Mouse (Mus musculus): ENCODE data around the gene Uaca. TPM values are rescaled to one million over a fixed set of nuclear protein-coding genes. Genes with fewer than 3 reads are reported as not detected.

The Uaca gene
- total RNA-seq, 1 experiment from 2014 or later = 3.6 TPM

DNA sequence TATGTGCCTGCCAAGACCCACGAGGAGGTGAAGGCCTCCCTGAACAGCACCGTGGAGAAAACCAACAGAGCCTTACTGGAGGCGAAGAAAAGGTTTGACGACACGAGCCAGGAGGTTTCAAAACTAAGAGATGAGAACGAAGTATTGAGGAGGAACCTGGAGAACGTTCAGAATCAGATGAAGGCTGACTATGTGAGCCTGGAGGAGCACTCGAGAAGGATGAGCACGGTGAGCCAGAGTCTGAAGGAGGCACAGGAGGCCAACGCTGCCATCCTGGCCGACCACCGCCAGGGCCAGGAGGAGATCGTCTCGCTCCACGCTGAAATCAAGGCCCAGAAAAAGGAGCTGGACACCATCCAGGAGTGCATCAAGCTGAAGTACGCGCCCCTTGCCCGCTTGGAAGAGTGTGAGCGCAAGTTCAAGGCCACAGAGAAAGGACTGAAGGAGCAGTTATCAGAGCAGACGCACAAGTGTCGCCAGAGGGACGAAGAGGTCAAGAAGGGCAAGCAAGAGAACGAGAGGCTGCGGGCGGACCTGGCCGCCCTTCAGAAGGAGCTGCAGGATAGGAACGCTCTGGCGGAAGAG, 76.7 kb downstream of the Uaca start:
- no peak for ATAC-seq (ENCODE audit: extremely low read depth, insufficient number of reproducible peaks, low FRiP score, poor library complexity, severe bottlenecking)

DNA sequence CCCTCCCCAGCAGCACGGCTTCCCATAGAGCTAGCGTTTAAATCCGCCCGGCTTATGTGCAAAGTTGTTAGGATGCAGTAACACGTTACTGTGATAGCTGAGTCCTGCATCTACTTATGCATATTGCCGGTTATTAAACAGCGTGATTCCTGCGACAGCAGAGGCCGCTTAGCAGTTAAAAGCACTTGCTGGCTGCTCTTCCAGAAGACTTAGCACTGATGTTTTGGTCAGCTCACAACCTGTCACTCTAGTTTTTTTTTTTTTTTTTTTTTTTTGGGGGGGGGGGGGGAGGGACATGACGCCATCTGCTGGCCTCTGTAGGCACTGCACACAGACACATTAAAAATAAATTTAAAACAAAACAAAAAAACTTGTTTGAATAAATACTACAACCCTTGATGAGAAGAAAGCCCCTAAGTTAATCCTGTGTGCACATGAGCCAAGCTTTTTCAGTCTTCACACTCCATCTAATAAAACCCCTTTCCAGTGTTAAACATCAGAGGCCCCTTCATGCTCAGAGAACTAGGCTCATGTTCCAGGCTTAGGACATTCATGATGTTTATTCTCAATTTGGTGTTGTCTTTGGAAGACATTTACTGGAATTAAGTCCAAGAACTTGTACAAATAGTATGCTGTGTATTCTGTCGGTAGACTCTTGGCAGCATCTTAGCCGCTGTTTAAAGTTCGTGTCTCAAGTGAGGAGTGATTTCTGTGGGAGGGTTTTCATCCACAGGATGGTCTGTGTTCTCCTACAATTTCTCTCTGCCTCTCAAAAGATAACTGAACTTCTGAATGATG, 79.1 kb downstream of the Uaca start:
- ATAC-seq (ENCODE audit: extremely low read depth, insufficient number of reproducible peaks, low FRiP score, poor library complexity, severe bottlenecking) = no peak

DNA sequence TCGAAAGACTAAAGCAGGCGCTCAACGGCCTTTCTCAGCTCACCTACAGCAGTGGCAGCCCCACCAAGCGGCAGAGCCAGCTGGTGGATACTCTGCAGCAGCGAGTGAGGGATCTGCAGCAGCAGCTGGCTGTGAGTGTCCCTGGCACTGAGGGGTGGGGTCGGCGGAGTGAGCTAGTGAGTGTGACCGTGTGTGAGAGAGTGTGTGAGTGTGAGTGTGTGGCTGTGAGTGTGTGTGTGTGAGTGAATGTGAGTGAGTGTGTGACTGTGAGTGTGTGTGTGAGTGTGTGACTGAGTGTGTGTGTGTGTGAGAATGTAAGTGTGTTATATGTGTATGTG, 79.7 kb downstream of the Uaca start:
- no peak for ATAC-seq (ENCODE audit: extremely low read depth, insufficient number of reproducible peaks, low FRiP score, poor library complexity, severe bottlenecking)

DNA sequence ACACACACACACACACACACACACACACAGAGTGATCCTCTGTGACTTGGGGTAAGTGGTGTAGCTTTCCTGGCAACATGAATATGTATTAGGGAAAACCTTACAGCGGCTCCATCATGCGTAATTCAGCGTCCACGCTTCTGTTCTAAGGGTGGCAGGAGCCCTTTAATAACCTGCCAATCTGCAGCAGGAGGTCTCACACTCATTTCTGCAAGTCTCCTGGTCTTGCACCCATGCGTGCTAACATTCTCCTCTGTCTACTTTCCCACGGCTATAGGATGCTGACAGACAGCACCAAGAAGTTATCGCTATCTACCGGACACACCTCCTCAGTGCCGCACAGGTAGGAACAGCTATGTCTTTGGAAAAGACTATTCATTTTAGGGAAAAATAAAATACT, 81.7 kb downstream of the Uaca start:
- no peak for ATAC-seq (ENCODE audit: extremely low read depth, insufficient number of reproducible peaks, low FRiP score, poor library complexity, severe bottlenecking)

DNA sequence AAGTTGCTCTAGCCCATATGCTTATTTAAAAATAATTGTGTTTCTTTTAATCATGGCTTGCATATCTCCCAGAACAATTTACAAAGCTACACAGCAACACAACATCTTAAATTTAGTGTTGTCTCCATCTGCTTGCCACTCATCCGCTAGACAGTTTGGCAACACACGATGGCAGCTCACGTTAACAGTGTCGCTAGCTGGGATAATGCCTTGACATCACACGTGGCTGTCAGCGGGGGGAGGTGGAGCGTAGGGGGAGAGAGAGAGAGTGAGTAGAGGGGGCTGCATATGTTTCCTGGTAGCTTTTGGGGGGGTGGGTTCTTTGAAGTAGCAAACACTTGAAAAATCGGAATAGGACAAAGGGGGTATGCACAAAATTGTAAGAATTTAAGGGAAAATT, 82.2 kb downstream of the Uaca start:
- no peak for ATAC-seq (ENCODE audit: extremely low read depth, insufficient number of reproducible peaks, low FRiP score, poor library complexity, severe bottlenecking)

DNA sequence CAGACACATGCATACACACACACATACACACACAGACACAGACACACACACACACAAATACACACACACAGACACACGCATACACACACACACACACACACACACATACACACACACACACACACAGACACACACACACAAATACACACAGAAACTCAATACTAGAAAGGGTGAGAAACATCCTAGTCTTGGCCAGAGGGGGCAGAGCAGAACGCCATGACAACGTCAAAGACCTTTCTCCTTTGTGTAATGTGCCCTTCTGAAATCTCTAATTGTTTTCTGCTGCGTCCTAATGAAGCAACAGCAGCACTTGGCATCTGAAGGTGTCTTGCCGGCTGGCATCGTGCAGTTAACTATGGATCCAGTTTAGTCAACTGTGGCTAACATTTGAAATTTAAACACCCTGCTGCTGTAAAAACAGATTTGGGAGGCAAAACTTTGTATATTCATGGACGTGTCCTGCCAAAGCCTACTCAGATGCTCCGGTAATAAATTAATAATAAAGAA, 83.8 kb downstream of the Uaca start:
- no peak for ATAC-seq (ENCODE audit: extremely low read depth, insufficient number of reproducible peaks, low FRiP score, poor library complexity, severe bottlenecking)

DNA sequence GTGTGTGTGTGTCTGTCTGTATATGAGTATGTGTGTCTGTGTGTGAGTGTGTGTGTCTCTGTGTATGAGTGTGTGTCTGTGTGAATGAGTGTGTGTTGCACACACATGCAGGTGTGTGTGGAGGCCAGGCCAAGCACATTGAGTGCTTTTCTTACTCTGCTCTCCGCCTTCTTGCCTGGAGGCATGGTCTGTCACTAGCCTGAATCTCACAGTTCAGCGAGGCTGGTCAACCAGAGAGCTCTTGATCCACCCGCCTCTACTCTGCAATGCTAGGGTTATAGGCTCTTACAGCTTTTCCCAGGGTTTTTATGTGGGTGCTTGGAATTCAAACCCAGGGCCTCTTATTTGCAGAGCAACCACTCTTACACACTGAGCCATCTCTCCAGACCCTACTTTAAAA, 84.3 kb downstream of the Uaca start:
- ATAC-seq (ENCODE audit: extremely low read depth, insufficient number of reproducible peaks, low FRiP score, poor library complexity, severe bottlenecking) = no peak

DNA sequence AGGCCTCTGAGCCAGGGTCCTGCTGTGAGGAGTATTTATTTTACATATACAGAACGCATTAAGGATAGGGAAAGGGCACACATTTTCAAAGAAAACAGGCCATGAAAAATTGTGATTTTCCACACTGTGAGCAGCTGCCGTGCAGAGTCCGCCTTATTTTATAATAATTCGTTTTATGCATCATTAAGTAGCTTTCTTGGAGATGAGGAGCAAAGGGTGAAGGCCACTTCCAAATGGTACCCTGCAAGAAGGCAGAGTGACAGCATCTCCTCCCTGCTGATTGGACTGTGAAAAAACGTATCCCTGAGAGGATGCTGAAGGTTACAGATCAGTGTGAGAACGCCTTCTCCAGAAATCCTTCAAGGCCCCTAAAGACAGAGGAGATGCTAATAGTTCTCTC, 90.8 kb downstream of the Uaca start:
- ATAC-seq (ENCODE audit: extremely low read depth, insufficient number of reproducible peaks, low FRiP score, poor library complexity, severe bottlenecking) = no peak

DNA sequence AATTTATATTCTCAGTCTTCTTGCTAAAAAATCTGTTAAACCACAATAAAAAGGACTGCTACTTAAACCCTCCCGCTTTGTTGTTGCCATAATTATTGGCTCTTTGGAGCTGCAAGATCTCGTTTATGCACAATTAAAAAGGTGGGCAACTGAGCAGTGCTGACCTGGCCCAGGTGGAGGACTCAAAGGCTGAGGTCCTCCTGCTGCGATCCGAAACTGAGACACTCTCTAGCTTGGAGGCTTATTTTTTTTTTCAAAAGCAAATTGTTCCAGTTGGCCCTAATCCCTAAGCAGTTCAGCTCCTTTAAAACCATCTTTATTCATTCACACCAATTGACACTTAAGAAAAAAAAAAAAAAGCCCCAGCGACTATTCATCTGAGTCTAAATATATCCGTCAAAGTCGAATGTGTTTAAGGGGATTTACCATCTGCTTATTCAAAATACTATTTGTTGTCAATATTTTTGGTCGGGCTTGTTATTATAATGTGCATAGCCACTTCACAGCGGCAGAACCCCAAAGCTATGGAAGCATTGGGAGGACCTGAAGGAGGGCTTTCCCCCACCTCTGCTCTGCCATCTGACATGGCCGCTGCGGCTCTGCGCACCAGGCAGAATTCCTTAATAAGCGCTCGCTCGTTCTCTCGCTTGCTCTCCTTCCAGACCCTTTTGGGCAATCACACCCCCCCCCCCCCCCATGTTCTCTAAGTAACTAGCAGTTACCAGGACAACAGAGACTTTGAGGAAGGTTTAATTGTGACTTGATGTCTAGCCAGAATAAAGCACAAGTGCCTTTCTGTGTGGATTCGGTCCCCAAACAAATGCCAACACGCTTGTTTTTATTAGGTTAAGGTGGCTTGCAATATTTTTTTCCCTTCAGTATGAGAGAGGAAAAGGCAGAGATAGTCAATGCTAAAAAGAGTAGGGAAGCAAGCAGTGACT, 92.4 kb downstream of the Uaca start:
- no peak for ATAC-seq (ENCODE audit: extremely low read depth, insufficient number of reproducible peaks, low FRiP score, poor library complexity, severe bottlenecking)

DNA sequence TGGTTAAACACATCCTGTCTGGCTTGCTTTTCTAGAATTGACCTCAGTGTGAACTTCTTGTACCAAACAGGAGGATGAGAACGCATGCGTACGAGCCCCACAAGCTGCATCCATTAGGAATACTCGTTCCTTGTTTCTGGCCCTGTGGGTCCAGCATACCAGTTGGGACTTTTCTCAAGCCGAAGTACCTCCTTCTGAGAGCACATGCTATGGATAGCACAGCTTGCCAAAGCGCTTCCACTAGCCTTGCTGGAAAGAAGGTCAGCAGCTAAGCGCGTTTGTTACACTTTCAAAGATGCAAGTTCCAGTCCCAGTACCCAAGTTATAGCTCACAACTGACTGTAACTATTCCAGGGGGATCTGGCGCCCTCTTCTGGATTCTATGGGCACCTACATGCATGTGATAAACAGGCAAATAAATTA, 93.1 kb downstream of the Uaca start:
- no peak for ATAC-seq (ENCODE audit: extremely low read depth, insufficient number of reproducible peaks, low FRiP score, poor library complexity, severe bottlenecking)

DNA sequence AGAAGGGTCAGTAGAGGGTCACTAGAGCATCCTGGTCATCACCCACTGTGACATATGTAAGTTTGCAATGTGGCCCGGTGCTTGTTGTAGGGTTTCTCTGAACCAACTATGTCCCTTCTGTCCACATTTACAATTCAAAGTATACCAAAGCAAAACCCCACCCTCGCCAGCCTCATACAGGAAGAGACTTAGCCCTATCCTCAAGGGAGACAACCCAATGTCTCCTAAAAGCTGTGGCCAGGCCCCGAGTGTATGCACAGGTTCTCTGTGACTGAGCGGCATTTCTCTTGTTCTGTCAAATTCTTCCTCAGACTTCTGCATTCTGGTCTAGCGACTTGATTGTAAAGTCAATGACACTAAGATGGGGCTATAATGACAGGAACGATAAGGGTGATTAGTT, 99.2 kb downstream of the Uaca start:
- ATAC-seq (ENCODE audit: extremely low read depth, insufficient number of reproducible peaks, low FRiP score, poor library complexity, severe bottlenecking) = no peak

DNA sequence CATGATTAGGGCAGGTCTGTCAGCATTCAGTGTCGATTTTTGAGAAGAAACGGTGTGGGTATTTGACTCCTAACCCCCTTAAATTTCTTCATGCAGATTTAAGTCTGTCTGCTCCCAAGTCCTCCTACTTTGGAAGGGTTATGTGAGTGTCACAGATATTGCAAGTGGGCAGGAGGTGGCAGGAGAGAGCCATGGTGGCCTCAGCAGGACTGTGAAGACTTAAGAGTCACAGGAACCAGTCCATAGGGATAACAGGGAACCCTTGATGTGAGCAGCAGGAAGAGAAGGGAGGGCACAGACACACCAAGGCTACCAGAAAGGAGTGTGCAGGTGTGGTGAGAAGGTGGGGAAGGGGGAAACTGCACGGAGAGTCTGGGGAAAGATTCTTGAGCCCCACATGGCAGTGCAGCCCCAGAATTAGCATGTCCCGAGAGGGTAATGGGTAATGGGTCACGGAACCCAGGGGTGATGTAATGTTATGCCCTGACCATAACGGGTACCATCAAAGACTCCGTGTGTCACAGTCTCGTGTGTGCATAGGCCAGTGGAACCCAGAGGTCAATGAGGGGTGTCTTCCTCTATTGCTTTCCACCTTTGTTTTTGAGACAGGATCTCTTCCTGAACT, 101.3 kb downstream of the Uaca start:
- peak; percentile 2; the same call in 1 of the 2 replicates for ATAC-seq (ENCODE audit: extremely low read depth, insufficient number of reproducible peaks, low FRiP score, poor library complexity, severe bottlenecking)

DNA sequence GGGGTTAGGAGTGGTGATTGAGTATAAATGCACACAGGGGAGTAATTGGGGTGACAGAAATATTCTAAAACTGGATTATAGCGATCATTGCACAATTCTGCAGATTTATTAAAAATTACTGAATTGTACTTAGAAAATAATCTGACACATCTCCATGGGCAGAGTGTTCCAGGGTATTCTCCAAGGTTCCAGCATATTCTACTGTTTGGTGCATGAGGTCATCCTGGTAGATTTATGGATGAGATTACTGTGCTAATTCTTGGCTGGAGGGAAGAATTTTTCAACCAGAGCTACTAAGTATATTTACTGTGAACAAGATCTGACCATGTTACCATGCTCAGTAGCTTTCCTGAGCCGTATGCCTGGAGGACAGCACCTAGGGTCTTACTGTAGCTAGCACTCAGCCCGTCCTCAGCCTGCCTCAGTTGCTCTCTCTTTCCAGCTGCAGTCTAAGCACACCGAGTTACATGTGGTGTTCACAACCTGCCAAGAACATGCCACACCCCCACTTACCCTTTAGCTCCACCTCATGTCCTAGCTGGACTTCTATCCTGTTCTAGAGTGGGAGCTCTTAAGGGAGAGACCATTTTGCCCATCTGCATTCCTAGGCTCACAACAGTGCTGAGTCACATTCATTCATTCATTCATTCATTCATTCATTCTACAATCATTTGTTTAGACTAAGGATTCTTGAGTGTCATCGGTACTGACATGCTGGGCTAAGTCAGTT, 104.1 kb downstream of the Uaca start:
- no peak for ATAC-seq (ENCODE audit: extremely low read depth, insufficient number of reproducible peaks, low FRiP score, poor library complexity, severe bottlenecking)

DNA sequence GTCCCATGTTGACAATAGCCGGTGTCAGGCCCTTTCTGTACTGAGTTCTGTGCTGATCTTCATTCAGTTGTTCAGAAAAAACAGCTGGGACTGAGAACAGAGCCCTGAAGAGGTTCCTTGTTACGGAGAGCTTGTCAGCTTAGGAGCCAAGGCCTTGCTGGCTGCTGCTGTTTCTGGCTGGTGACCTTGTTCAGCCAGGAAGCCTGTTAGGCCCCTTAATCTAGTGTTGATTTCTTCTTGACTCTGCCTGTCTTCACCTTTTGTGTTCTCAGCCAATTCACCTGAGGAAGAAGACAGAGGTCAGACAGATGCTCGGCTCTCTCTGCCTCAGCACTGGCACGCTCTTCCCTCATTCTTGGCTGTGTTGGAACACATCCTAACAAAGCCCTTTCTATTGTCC, 104.9 kb downstream of the Uaca start:
- no peak for ATAC-seq (ENCODE audit: extremely low read depth, insufficient number of reproducible peaks, low FRiP score, poor library complexity, severe bottlenecking)

DNA sequence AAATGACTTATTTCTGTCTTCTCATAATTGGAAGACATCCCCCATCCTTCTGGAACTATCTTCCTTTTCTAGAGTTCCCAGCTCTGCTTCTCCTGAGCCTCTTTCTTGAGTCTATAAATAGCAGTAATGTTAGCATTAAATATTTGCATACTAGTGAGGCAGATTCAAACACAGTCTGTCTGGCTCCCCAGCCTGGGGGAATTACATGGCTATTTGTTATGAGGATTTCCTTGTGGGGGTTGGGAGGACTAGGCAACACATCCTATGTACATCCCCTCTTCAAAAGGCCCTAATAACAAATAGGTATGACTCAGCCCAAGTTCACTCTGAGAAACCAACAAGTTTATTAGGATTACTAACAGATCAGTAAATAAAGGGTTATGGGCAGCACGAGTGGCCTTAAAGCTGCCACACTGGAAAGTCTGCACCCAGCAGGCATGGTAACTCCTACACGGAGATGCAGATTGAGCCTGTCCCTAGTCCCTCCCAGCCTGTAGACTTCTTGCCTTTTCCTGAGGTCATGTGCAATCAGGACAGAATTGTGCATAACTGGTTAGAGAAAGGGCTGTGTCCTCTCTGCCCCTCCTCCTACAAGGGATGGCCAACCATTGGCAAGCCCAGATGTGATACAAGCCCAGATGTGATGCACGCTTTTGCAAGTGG, 105.6 kb downstream of the Uaca start:
- no peak for ATAC-seq (ENCODE audit: extremely low read depth, insufficient number of reproducible peaks, low FRiP score, poor library complexity, severe bottlenecking)

DNA sequence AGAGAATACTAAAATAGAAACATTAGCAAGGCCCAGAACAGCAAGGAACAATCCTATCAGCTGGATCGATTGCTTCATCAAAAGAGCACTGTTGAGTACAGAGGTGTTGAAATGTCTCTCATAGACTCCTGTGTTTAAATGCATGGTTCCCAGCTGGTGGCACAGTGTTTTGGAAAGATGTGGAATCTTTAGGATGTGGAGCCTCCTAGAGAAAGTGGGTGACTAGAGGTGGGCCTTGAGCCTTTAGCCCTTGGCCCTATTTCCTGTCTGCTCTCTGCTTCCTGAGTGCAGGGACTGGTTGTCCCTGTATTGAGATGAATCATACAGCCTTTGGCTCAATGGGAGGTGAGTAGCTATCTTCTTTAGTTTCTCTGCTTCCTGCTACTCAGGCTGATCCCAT, 117.9 kb downstream of the Uaca start:
- ATAC-seq (ENCODE audit: extremely low read depth, insufficient number of reproducible peaks, low FRiP score, poor library complexity, severe bottlenecking) = no peak

DNA sequence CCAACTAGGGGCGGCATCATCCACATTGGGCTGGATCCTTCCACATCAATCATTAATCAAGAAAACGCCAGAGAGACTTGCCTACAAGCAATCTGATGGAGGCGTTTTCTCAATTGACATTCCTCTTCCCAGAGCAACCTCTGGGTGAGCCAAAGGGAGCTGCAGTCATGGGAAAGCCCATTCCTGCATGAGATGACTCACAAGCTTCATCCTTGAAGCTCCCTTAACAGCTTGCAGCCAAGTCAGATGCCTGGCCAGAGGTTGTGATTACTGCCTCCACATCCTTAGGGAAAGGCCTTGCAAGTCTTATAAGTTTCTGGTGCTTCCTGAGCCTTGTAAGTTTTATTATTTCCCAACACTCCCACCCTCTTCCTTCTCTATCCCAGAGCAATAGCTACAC, 119.3 kb downstream of the Uaca start:
- no peak for ATAC-seq (ENCODE audit: extremely low read depth, insufficient number of reproducible peaks, low FRiP score, poor library complexity, severe bottlenecking)

All from neutrophil, adult 5-6 weeks (primary cell).